Mouse (Mus musculus) intestine, embryonic 14.5 days (tissue): ENCODE data around the gene Macf1. TPM values are rescaled to one million over a fixed set of nuclear protein-coding genes. Genes with fewer than 3 reads are reported as not detected.

Experiments
- ATAC-seq: fragments of 200-750 bp; cut with Nextera tagmentation; replicated peaks from 2 replicates; pipeline ENCODE4 v1.8.0; 2017; ENCODE audit warnings: low read depth, moderate number of reproducible peaks, moderate TSS enrichment, moderate library complexity; ENCODE audit not compliant: low FRiP score, low TSS enrichment
- DNase-seq: peaks from one replicate; pipeline ENCODE4 v3.0.0-alpha.2; 2018; ENCODE audit warnings: low spot score
- H3K27ac ChIP-seq: fragments of 300-500 bp; sonication (generic); 2 replicates; pipeline ENCODE4 v1.5.1; 2014; ENCODE audit warnings: low read depth, mild to moderate bottlenecking, control low read depth
- H3K27me3 ChIP-seq: fragments of 300-500 bp; sonication (generic); replicated peaks from 2 replicates; pipeline ENCODE4 v1.6.1; 2014; ENCODE audit warnings: low read length, control low read depth; ENCODE audit not compliant: control insufficient read depth, insufficient read depth
- H3K36me3 ChIP-seq: fragments of 300-500 bp; sonication (generic); 2 replicates; pipeline ENCODE4 v1.6.1; 2014; ENCODE audit warnings: low read length, control low read depth; ENCODE audit not compliant: control insufficient read depth, insufficient read depth
- H3K4me1 ChIP-seq: fragments of 300-500 bp; sonication (generic); replicated peaks from 2 replicates; pipeline ENCODE4 v1.6.1; 2014; ENCODE audit warnings: low read length, control low read depth, mixed read lengths; ENCODE audit not compliant: control insufficient read depth, insufficient read depth
- H3K4me2 ChIP-seq: fragments of 300-500 bp; sonication (generic); 2 replicates; pipeline ENCODE4 v1.6.1; 2014; ENCODE audit warnings: low read length
- H3K4me3 ChIP-seq: fragments of 300-500 bp; sonication (generic); 2 replicates; pipeline ENCODE4 v1.5.1; 2014; ENCODE audit warnings: low read depth, low read length, control low read depth, mixed read lengths
- H3K9ac ChIP-seq: fragments of 300-500 bp; sonication (generic); 2 replicates; pipeline ENCODE4 v1.6.1; 2014; ENCODE audit warnings: mild to moderate bottlenecking, low read length
- H3K9me3 ChIP-seq: fragments of 300-500 bp; sonication (generic); 2 replicates; pipeline ENCODE4 v1.6.1; 2016; ENCODE audit warnings: low read length, control low read depth; ENCODE audit not compliant: control insufficient read depth
- WGBS: fragments of 180-500 bp; shearing (Covaris S2); extraction: QIAGEN DNeasy Blood & Tissue Kit; methylation state at CpG from one replicate; pipeline ENCODE4 v1.1.7; 2014; 5-methylcytosine and 5-hydroxymethylcytosine counted together
- polyA plus RNA-seq: library from polyadenylated mRNA; unstranded; fragments of >200 nt; fragmentation: Nextera tagmentation; extraction: Ambion mirVana; gene quantifications from 2 replicates; pipeline ENCODE4 v1.2.1, GENCODE M21; 2014

Macf1 gene
- polyA plus RNA-seq, 1 experiment from 2014 or later: 64.7 TPM

- H3K9ac ChIP-seq: no peak overlapping the region
- ATAC-seq (no peak), DNase-seq (no peak)
- H3K4me3 ChIP-seq: no peak overlapping the region
- WGBS: 89% methylated on average over 7 of the region's 7 CpGs
- H3K4me1 ChIP-seq: 0 out of 2 replicates have a peak, but pooled peaks cover 17% of the 10 kb centered on the region
- peaks cover 15% of the 10 kb centered on the region for H3K27me3 ChIP-seq
- H3K9me3 ChIP-seq: no peaks in the 10 kb centered on the region
- no peak overlapping the region for H3K4me2 ChIP-seq
- H3K36me3 ChIP-seq: no peaks in the 10 kb centered on the region
- no peak overlapping the region for H3K27ac ChIP-seq
Observed at GRCm38 (mm10) chr4:123685046-123685445, 886 bp upstream of the Macf1 start.

- Histone ChIP-seq H3K4me3 (no peak overlapping the region), H3K4me1 (0 out of 2 replicates have a peak, but pooled peaks cover 14% of the 10 kb centered on the region), H3K27ac (no peak overlapping the region), H3K27me3 (peaks cover 15% of the 10 kb centered on the region), H3K4me2 (no peak overlapping the region), H3K36me3 (no peaks in the 10 kb centered on the region), H3K9ac (no peak overlapping the region), H3K9me3 (no peaks in the 10 kb centered on the region)
- no peak for ATAC-seq
- WGBS: 91% methylated on average over 8 of the region's 8 CpGs
- DNase-seq: no peak
Observed at GRCm38 (mm10) chr4:123682291-123682690, 1.9 kb downstream of the Macf1 start.

- 38% methylated on average over 7 of the region's 7 CpGs for WGBS
- H3K9me3 ChIP-seq: no peaks in the 10 kb centered on the region
- no peak overlapping the region for H3K27ac ChIP-seq
- DNase-seq (no peak), ATAC-seq (no peak)
- no peak overlapping the region for H3K4me3 ChIP-seq
- H3K4me2 ChIP-seq: no peak overlapping the region
- 0 out of 2 replicates have a peak, but pooled peaks cover 11% of the 10 kb centered on the region for H3K4me1 ChIP-seq
- H3K27me3 ChIP-seq: peaks cover 9% of the 10 kb centered on the region
- no peak overlapping the region for H3K9ac ChIP-seq
- no peaks in the 10 kb centered on the region for H3K36me3 ChIP-seq
Observed at GRCm38 (mm10) chr4:123680962-123681361, 3.2 kb downstream of the Macf1 start.

- Histone ChIP-seq H3K36me3 (no peaks in the 10 kb centered on the region), H3K27ac (no peak overlapping the region), H3K27me3 (no peaks in the 10 kb centered on the region), H3K4me2 (no peak overlapping the region), H3K4me1 (0 out of 2 replicates have a peak, but pooled peaks cover 11% of the 10 kb centered on the region), H3K4me3 (no peak overlapping the region), H3K9ac (no peak overlapping the region), H3K9me3 (no peaks in the 10 kb centered on the region)
- WGBS: 70% methylated on average over 10 of the region's 10 CpGs
- DNase-seq: no peak
- no peak for ATAC-seq
Observed at GRCm38 (mm10) chr4:123677060-123677804, 6.9 kb downstream of the Macf1 start.

GRCm38 (mm10) chr4:123670598-123670997 is 13.6 kb downstream of the Macf1 start:
- no peak for ATAC-seq
- H3K9ac ChIP-seq: no peak overlapping the region
- H3K27me3 ChIP-seq: no peaks in the 10 kb centered on the region

GRCm38 (mm10) chr4:123669696-123670095 is 14.5 kb downstream of the Macf1 start:
- H3K4me1 ChIP-seq: peaks cover 13% of the 10 kb centered on the region
- no peaks in the 10 kb centered on the region for H3K27me3 ChIP-seq
- H3K36me3 ChIP-seq: no peaks in the 10 kb centered on the region
- WGBS: 75% methylated on average over 6 of the region's 6 CpGs
- no peak for ATAC-seq
- H3K4me2 ChIP-seq: no peak overlapping the region
- H3K9ac ChIP-seq: no peak overlapping the region
- no peaks in the 10 kb centered on the region for H3K9me3 ChIP-seq
- H3K4me3 ChIP-seq: no peak overlapping the region
- H3K27ac ChIP-seq: no peak overlapping the region
- no peak for DNase-seq

More at GRCm38 (mm10) chr4:123670598-123670997, 13.6 kb downstream of the Macf1 start:
- H3K27ac ChIP-seq: no peak overlapping the region
- H3K4me2 ChIP-seq: no peak overlapping the region
- no peaks in the 10 kb centered on the region for H3K36me3 ChIP-seq
- no peak overlapping the region for H3K4me3 ChIP-seq
- no peak for DNase-seq
- H3K9me3 ChIP-seq: no peaks in the 10 kb centered on the region
- H3K4me1 ChIP-seq: peaks cover 10% of the 10 kb centered on the region

- no peak overlapping the region for H3K27ac ChIP-seq
- WGBS: 57% methylated on average over 1 of the region's 1 CpGs
Observed at GRCm38 (mm10) chr4:123667260-123667867, 16.8 kb downstream of the Macf1 start.

GRCm38 (mm10) chr4:123666517-123666916 is 17.6 kb downstream of the Macf1 start:
- no peak overlapping the region for H3K4me2 ChIP-seq
- no peaks in the 10 kb centered on the region for H3K27me3 ChIP-seq
- H3K9me3 ChIP-seq: no peaks in the 10 kb centered on the region
- no peak overlapping the region for H3K27ac ChIP-seq
- no peak overlapping the region for H3K4me3 ChIP-seq
- WGBS: 77% methylated on average over 1 of the region's 1 CpGs
- DNase-seq (no peak), ATAC-seq (no peak)
- peaks cover 24% of the 10 kb centered on the region for H3K4me1 ChIP-seq
- H3K9ac ChIP-seq: no peak overlapping the region
- no peaks in the 10 kb centered on the region for H3K36me3 ChIP-seq

More at GRCm38 (mm10) chr4:123667260-123667867, 16.8 kb downstream of the Macf1 start:
- peak; percentile 91 for DNase-seq
- Histone ChIP-seq H3K4me3 (no peak overlapping the region), H3K36me3 (no peaks in the 10 kb centered on the region), H3K4me2 (no peak overlapping the region), H3K4me1 (peaks cover 22% of the 10 kb centered on the region), H3K9ac (no peak overlapping the region), H3K9me3 (no peaks in the 10 kb centered on the region), H3K27me3 (no peaks in the 10 kb centered on the region)
- ATAC-seq: no peak
